Comparison of ENCODE assay signal across 9 mouse cellular contexts in genomic region chr6:88065116-88065515, GRCm38 (mm10). TPM values are rescaled to one million over a fixed set of nuclear protein-coding genes. Genes with fewer than 3 reads are reported as not detected.
DNase-seq lines count a peak whose midpoint lies in the region; TF ChIP-seq lines count a peak whose summit lies in the region.
"Had no signal": no experiment of that assay in that cellular context is flagged by ENCODE, and none has a peak within 500 bp of the region (broad histone marks: within the 10 kb centered on the region; RNA-seq: fewer than 3 reads in every experiment).

No protein-coding gene starts in this region.

- no peak overlapping the region for H3K4me3 ChIP-seq in spleen, adult 2 months (ENCODE audit: extremely low read depth, insufficient read depth, insufficient read length)
- H3K4me3 ChIP-seq in kidney, adult 2 months (ENCODE audit: insufficient read depth, low read depth, low read length) = no peak overlapping the region
- H3K4me3 ChIP-seq: hindbrain, embryonic 15.5 days; neural tube, embryonic 12.5 days had no signal

- TF ChIP-seq CTCF in spleen, adult 2 months (IDR thresholded peaks at IDR 0.05; ENCODE audit: extremely low read depth, insufficient read depth, insufficient read length, insufficient replicate concordance) = no peak
- TF ChIP-seq CTCF in kidney, adult 2 months (conservative IDR thresholded peaks at IDR 0.05; ENCODE audit: insufficient read depth, insufficient read length, low read depth, low read length) = no peak

- TF ChIP-seq POLR2A in spleen, adult 2 months (IDR thresholded peaks at IDR 0.05; ENCODE audit: low read depth, low read length) = no peak
- no peak for TF ChIP-seq POLR2A in kidney, adult 2 months (IDR thresholded peaks at IDR 0.05; ENCODE audit: low read depth, low read length)

- H3K4me1 ChIP-seq in spleen, adult 2 months (ENCODE audit: control insufficient read depth, insufficient read depth, insufficient read length) = peaks cover 16% of the 10 kb centered on the region
- H3K4me1 ChIP-seq in kidney, adult 2 months (ENCODE audit: control insufficient read depth, insufficient read depth, low read length) = peaks cover 5% of the 10 kb centered on the region; the same call in 1 of the 2 replicates
- H3K4me1 ChIP-seq: hindbrain, embryonic 15.5 days; neural tube, embryonic 12.5 days had no signal

- peak overlapping the region; percentile 40; the same call in 1 of the 2 replicates for H3K27ac ChIP-seq in spleen, adult 2 months (ENCODE audit: insufficient read depth, low read length)
- peak overlapping the region; percentile 34; the same call in 1 of the 2 replicates for H3K27ac ChIP-seq in kidney, adult 2 months (ENCODE audit: insufficient read depth, low read depth, low read length)
- H3K27ac ChIP-seq: hindbrain, embryonic 15.5 days; neural tube, embryonic 12.5 days had no signal

- no peaks in the 10 kb centered on the region for H3K27me3 ChIP-seq in spleen, adult 2 months (ENCODE audit: control insufficient read depth, insufficient read depth, low read length)
- H3K27me3 ChIP-seq in kidney, adult 2 months (replicated peaks; ENCODE audit: control insufficient read depth, insufficient read depth, low read length) = no peaks in the 10 kb centered on the region
- H3K27me3 ChIP-seq: neural tube, embryonic 12.5 days had no signal

- DNase-seq in spleen, adult 2 months (ENCODE audit: low read depth in 1 of 2, low spot score in 2 of 2) = no peak
- no peak for DNase-seq in spleen, postnatal 14 days (ENCODE audit: low spot score in 2 of 2)
- DNase-seq in gastrocnemius, postnatal 14 days = peak; percentile 45
- peak; percentile 84 for DNase-seq in kidney, adult 2 months
- DNase-seq in lung, postnatal 14 days = peak; percentile 77
- DNase-seq in frontal cortex, postnatal 25 days (ENCODE audit: low spot score in 2 of 2) = no peak
- DNase-seq in embryo, embryonic 9.5 days (ENCODE audit: extremely low spot score) = no peak

- no peaks in the 10 kb centered on the region for H3K36me3 ChIP-seq in spleen, adult 2 months (ENCODE audit: control insufficient read depth, insufficient read depth, low read length)
- no peaks in the 10 kb centered on the region for H3K36me3 ChIP-seq in kidney, adult 2 months (ENCODE audit: control insufficient read depth, insufficient read depth, low read length)
- H3K36me3 ChIP-seq: hindbrain, embryonic 15.5 days; neural tube, embryonic 12.5 days had no signal

- WGBS in spleen, adult 2 months = 7% methylated on average over 4 of the region's 4 CpGs
- 34% methylated on average over 4 of the region's 4 CpGs for WGBS in kidney, adult 2 months

- intact Hi-C loops in gastrocnemius, postnatal 14 days (cut with DNase I; ENCODE audit: low total_unique reads) = no loop called here

RNA-seq across cellular contexts. Expression of gene Rpn1, which starts 19.2 kb away (rescaled TPM):
- 85.9 and 94.1 TPM in 2 replicates for polyA plus RNA-seq in spleen, adult 2 months (2012; rRNA removed)
- 10 to 100 TPM; 65.9 to 75.8 TPM for total RNA-seq in gastrocnemius, postnatal 14 days (2021)
- 161 and 188 TPM in 2 replicates for polyA plus RNA-seq in kidney, adult 2 months (2012; rRNA removed)

RNA-seq across cellular contexts. Expression of gene Rab7, which starts 20.0 kb away (rescaled TPM):
- 76.4 TPM in 2 replicates for polyA plus RNA-seq in spleen, adult 2 months (2012; rRNA removed)
- total RNA-seq in gastrocnemius, postnatal 14 days (2021) = 100 to 1,000 TPM; 208 to 236 TPM
- 316 and 386 TPM in 2 replicates for polyA plus RNA-seq in kidney, adult 2 months (2012; rRNA removed)

Comparison
In these comparisons a context has a peak if more than half of its experiments do, and no peak if none do; other contexts are left out.
1. DNase-seq: peak in gastrocnemius, postnatal 14 days (single experiment), kidney, adult 2 months (single experiment) and lung, postnatal 14 days (single experiment); none in spleen, adult 2 months (0 of 2), spleen, postnatal 14 days (0 of 2), frontal cortex, postnatal 25 days (0 of 2) and embryo, embryonic 9.5 days (single experiment).